Mouse (Mus musculus) c-Kit-positive CD71-positive TER-119-negative erythroid progenitor cells, embryonic 14.5 days (primary cell): ENCODE measurements around the gene Strn4.

Experiments
- DNase-seq: peaks from one replicate; pipeline ENCODE4 v3.0.0-alpha.2; 2013; ENCODE audit warnings: low read depth

Gene Strn4

DNA sequence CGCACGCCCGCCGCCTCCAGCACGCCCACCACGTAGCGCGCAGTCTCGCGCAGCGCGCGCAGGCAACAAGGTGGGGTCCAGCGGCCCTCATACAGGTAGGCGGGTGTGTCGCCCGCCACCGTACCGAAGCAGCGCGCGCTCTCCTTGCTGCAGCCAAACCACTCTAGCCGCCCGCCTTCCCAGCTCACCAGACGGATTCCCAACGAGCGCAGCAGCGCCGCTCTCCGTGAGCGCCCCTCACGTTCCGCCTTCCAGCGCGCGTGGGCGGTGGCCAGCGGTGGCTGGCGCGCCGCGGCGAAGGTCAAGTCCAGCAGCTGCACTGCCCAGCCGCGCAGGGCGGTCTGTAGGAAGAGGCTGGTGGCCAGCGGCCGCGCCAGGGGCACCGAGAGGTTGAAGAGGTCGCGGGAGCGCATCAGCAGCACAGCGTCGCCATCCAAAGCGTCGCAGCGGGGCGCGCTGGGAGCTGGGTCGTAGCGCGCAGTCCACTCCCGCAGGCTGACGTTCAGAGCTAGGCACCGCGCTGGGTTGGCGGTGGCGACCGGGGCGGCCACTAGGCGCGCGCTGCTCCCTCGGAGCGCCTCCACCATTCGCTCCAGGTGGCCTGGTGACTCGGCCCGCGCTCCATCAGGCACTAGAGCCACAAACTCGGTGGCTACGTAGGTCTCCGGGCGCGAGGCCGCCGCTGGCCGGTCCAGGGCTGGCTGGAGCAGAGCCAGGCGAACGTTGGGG lies 4.6 kb upstream of the Strn4 start:
- no peak for DNase-seq

GRCm38 (mm10) chr7:16811649-16812070 lies 4.0 kb upstream of the Strn4 start:
- no peak for DNase-seq

- DNase-seq: no peak
These were observed 3.2 kb upstream of the Strn4 start for GRCm38 (mm10) chr7:16812505-16812904.

DNA sequence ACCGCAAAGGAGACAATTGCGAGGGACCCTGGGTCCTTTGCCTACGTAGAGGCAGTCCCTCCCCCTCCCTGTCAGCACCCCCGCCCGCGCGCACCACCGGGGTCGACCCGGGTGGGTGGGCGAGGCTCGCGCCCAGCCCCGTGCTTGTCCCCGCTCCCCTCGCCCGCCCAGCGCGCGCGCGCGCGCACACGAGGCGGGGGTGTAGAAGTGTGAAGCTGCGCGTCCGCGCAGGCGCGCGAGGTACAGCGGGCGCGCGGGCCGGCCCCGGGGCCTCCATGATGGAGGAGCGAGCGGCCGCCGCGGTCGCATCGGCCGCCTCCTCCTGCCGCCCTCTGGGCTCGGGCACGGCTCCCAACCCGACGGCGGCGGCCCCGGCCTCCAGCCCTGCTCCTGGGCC lies 387 bp downstream of the Strn4 start:
- DNase-seq: peak; percentile 56

DNA sequence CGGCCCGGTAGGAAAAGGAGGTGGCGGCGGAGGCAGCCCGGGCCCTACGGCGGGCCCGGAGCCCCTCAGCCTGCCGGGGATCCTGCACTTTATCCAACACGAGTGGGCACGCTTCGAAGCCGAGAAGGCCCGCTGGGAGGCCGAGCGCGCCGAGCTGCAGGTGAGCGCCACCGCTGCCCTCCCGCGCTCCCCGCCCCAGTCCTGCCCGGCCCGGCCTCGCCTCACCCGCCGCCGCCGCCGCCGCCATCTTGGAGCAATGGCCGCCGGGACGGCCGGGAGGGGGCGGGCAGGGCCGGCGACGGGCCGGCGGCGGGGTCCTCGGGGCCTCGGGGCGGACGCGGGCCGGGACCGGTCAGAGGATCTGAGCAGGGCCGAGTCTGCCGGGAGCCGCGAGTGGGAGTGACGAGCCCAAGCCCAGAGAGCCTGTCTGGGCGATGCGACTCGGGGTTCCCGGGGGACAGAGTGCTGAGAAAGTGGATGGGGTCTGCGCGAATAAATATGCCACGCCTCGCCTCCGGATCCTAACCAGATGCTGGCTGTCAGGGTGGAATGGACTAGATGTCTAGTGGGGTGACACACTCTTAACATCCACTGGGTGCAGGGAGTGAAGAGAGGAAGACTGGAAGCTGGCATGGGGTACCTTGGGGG lies 910 bp downstream of the Strn4 start, which contains the start of gene Fkrp:
Gene Fkrp, minus strand, starts transcription at position 258 of the 648 bp plus-strand sequence.
- no peak for DNase-seq

GRCm38 (mm10) chr7:16817693-16818092 lies 2.0 kb downstream of the Strn4 start:
- DNase-seq: no peak

GRCm38 (mm10) chr7:16819794-16820193 lies 4.1 kb downstream of the Strn4 start:
- DNase-seq: peak; percentile 53

DNA sequence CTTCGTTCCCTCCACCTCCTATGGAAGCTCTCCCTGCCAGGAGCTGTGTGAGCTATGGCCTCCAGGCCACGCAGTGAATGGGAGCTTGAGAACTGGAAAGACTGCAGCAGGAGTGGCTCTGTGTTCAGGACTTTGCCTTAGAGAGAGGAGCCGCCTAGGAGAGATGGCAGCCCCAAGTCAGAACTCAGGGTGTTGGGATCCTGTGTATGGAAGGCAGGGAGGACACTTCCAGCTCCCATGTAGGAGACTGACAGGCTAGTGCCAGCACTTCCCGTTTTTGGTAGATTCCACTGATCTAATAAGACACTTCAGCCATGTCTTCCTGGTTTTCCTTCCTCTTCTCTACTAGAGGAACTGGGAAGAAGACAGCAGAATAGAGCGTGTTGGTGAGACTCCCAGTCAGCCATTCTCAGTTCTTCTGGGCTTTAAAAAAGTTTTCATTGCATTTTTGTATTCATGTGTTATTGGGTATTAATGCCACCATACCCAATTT lies 4.6 kb downstream of the Strn4 start:
- no peak for DNase-seq

GRCm38 (mm10) chr7:16821091-16821490 lies 5.4 kb downstream of the Strn4 start:
- DNase-seq: no peak

DNA sequence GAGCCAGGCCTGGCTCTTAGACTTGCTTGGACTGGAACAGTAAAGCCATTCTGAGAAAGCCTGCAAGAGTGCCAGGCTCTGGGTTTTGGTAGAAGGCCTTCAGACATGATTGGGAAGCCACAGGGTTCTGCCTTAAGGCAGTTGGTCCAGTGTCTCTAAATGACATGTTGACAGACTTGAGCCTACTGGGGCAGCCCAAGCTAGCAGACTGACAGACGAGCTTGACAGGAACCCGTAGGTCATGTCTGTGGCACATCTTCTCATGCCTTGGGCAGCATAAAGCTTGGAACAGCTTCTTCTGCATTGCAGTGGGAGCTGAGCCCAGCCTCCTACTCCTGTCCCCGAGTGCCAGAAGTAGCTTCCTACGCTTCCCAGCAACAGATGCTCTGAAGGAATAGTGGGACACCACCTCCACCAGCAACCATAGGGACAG lies 6.0 kb downstream of the Strn4 start:
- no peak for DNase-seq

GRCm38 (mm10) chr7:16823734-16824133 lies 8.0 kb downstream of the Strn4 start:
- no peak for DNase-seq

- no peak for DNase-seq
These were observed 10.1 kb downstream of the Strn4 start for GRCm38 (mm10) chr7:16825785-16826184.

- no peak for DNase-seq
These were observed 10.9 kb downstream of the Strn4 start for GRCm38 (mm10) chr7:16826571-16826970.

GRCm38 (mm10) chr7:16827274-16827673 lies 11.6 kb downstream of the Strn4 start:
- DNase-seq: no peak

- no peak for DNase-seq
These were observed 14.8 kb downstream of the Strn4 start for GRCm38 (mm10) chr7:16830449-16830848.

DNA sequence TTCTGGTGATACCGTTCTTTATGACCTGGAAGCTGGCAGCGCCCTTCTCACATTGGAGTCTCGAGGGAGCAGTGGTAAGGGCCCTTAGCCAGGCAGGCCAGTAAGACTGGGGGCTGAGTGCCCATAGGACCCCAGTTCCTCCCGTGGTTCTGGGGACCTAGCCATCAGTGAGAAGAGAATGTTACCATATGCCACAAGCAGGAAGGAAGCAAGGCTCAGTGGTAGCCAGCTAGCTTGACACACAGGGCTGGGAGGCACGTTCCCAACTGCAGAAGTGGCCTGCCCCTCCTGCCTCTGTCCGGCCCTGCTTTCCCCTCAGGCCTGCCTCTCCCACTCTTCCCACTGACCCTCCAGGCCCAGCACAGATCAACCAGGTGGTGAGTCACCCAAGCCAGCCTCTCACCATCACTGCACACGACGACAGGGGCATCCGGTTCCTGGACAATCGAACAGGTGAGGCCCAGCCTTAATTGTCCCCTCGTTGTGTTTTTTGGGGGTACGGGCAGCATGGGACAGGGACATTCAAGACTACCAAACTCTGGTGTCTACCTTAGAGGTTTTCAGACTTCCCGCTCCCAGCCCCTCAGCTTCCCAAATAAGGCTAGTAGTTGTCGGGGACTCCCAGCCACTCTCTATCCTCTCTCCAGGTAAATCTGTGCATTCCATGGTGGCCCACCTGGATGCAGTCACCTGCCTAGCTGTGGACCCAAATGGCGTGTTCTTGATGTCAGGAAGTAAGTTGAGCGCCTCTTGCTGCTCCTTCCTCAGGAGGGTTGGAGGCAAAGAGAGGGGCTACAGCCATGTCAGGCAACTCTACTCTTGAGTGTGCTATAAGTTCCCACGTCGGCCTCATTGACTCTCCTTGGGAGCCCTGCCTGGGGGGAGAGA lies 22.5 kb downstream of the Strn4 start:
- no peak for DNase-seq

- no peak for DNase-seq
These were observed 23.2 kb downstream of the Strn4 start for GRCm38 (mm10) chr7:16838804-16839426.

- DNase-seq: no peak
These were observed 23.9 kb downstream of the Strn4 start for GRCm38 (mm10) chr7:16839427-16840108.

DNA sequence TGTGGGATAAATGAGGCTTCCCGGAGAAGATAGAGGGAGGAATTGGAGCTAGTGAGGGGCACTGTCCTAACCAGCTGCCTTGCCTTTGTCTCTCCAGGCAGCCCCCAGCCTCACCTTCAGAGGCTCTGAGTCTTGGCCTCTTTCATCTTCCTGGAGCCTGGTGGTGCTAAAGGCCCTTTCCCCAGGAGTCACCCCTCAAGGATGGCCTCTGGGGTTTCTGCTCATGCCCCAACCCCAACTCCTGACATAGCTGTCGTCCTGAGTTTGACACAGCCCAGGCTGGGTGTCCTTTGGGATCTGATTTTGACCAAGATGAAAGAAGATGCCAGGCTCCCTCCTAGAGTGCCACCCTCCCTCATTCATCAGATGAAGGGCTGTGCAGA lies 24.4 kb downstream of the Strn4 start:
- DNase-seq: no peak

- DNase-seq: no peak
These were observed 25.4 kb downstream of the Strn4 start for GRCm38 (mm10) chr7:16841078-16841477.
